Mouse (Mus musculus) hindbrain, embryonic 16.5 days (tissue): Measurements from ENCODE around the gene Ptpre. TPM values are rescaled to one million over a fixed set of nuclear protein-coding genes. Genes with fewer than 3 reads are reported as not detected.
"Not testable (repeated sequence)": the region's sequence is repeated elsewhere in the genome, so short reads cannot be mapped to it uniquely, and the experiment has no call there.

Experiments used
- ATAC-seq: fragments of 200-750 bp; cut with Nextera tagmentation; 2 replicates; pipeline ENCODE4 v1.8.0; 2017; ENCODE audit warnings: moderate TSS enrichment, moderate library complexity
- H3K27ac ChIP-seq: fragments of 300-500 bp; sonication (generic); 2 replicates; pipeline ENCODE4 v1.5.1; 2014; ENCODE audit warnings: low read depth, mild to moderate bottlenecking, control low read depth, low read length, moderate library complexity
- H3K27me3 ChIP-seq: fragments of 300-500 bp; sonication (generic); replicated peaks from 2 replicates; pipeline ENCODE4 v1.6.1; 2014; ENCODE audit warnings: low read length; ENCODE audit not compliant: control insufficient read depth, insufficient read depth
- H3K36me3 ChIP-seq: fragments of 300-500 bp; sonication (generic); 2 replicates; pipeline ENCODE4 v1.6.1; 2014; ENCODE audit warnings: mild to moderate bottlenecking, low read length, moderate library complexity, mixed read lengths; ENCODE audit not compliant: control insufficient read depth, insufficient read depth
- H3K4me1 ChIP-seq: fragments of 300-500 bp; sonication (generic); 2 replicates; pipeline ENCODE4 v1.6.1; 2014; ENCODE audit warnings: low read depth, low read length; ENCODE audit not compliant: control insufficient read depth, insufficient read depth
- H3K4me2 ChIP-seq: fragments of 300-500 bp; sonication (generic); 2 replicates; pipeline ENCODE4 v1.6.1; 2014; ENCODE audit warnings: mild to moderate bottlenecking, low read length, control low read depth, moderate library complexity
- H3K4me3 ChIP-seq: fragments of 300-500 bp; sonication (generic); 2 replicates; pipeline ENCODE4 v1.5.1; 2014; ENCODE audit warnings: mild to moderate bottlenecking, low read length, control low read depth, moderate library complexity
- H3K9ac ChIP-seq: fragments of 300-500 bp; sonication (generic); 2 replicates; pipeline ENCODE4 v1.6.1; 2014; ENCODE audit warnings: low read depth, mild to moderate bottlenecking, control low read depth, low read length, moderate library complexity
- H3K9me3 ChIP-seq: fragments of 300-500 bp; sonication (generic); 2 replicates; pipeline ENCODE4 v1.6.1; 2014; ENCODE audit warnings: mild to moderate bottlenecking, low read length, moderate library complexity; ENCODE audit not compliant: control insufficient read depth
- WGBS: fragments of 180-500 bp; shearing (Covaris S2); extraction: QIAGEN DNeasy Blood & Tissue Kit; methylation state at CpG from one replicate; pipeline ENCODE4 v1.1.7; 2014; 5-methylcytosine and 5-hydroxymethylcytosine counted together
- polyA plus RNA-seq: library from polyadenylated mRNA; unstranded; fragments of >200 nt; fragmentation: Nextera tagmentation; extraction: Ambion mirVana; gene quantifications from 2 replicates; pipeline ENCODE4 v1.2.1, GENCODE M21; 2015

Ptpre gene
- polyA plus RNA-seq, 1 experiment from 2014 or later: 8.1 TPM

GRCm38 (mm10) chr7:135697021-135697740, 159.9 kb downstream of the Ptpre start:
- H3K4me3 ChIP-seq, H3K9me3 ChIP-seq, ATAC-seq, H3K36me3 ChIP-seq, H3K4me2 ChIP-seq, H3K9ac ChIP-seq, H3K27me3 ChIP-seq, H3K27ac ChIP-seq, H3K4me1 ChIP-seq: not testable (repeated sequence)
- WGBS: 86% methylated on average over 5 of the region's 5 CpGs

GRCm38 (mm10) chr7:135698362-135698761, 161.1 kb downstream of the Ptpre start:
- no peaks in the 10 kb centered on the region for H3K4me1 ChIP-seq
- no peak overlapping the region for H3K9ac ChIP-seq
- no peaks in the 10 kb centered on the region for H3K36me3 ChIP-seq
- H3K4me3 ChIP-seq: no peak overlapping the region
- no peaks in the 10 kb centered on the region for H3K27me3 ChIP-seq
- no peak for ATAC-seq
- 99% methylated on average over 2 of the region's 2 CpGs for WGBS
- H3K4me2 ChIP-seq: no peak overlapping the region
- H3K9me3 ChIP-seq: no peaks in the 10 kb centered on the region
- H3K27ac ChIP-seq: no peak overlapping the region

GRCm38 (mm10) chr7:135699351-135699750, 162.1 kb downstream of the Ptpre start:
- ATAC-seq, H3K4me2 ChIP-seq, H3K4me3 ChIP-seq, H3K4me1 ChIP-seq, H3K27ac ChIP-seq, H3K9ac ChIP-seq, H3K27me3 ChIP-seq, H3K36me3 ChIP-seq, H3K9me3 ChIP-seq: not testable (repeated sequence)
- 86% methylated on average over 6 of the region's 6 CpGs for WGBS

GRCm38 (mm10) chr7:135703600-135704148, 166.4 kb downstream of the Ptpre start:
- no peaks in the 10 kb centered on the region for H3K4me1 ChIP-seq
- H3K4me2 ChIP-seq: no peak overlapping the region
- no peaks in the 10 kb centered on the region for H3K27me3 ChIP-seq
- H3K9me3 ChIP-seq: no peaks in the 10 kb centered on the region
- 94% methylated on average over 9 of the region's 9 CpGs for WGBS
- H3K27ac ChIP-seq: no peak overlapping the region
- no peaks in the 10 kb centered on the region for H3K36me3 ChIP-seq
- no peak overlapping the region for H3K4me3 ChIP-seq
- no peak for ATAC-seq
- H3K9ac ChIP-seq: no peak overlapping the region

GRCm38 (mm10) chr7:135704251-135704650, 167.0 kb downstream of the Ptpre start:
- H3K27me3 ChIP-seq: no peaks in the 10 kb centered on the region
- ATAC-seq: no peak
- H3K36me3 ChIP-seq: no peaks in the 10 kb centered on the region
- no peak overlapping the region for H3K4me2 ChIP-seq
- 92% methylated on average over 8 of the region's 8 CpGs for WGBS
- H3K4me3 ChIP-seq: no peak overlapping the region
- H3K4me1 ChIP-seq: no peaks in the 10 kb centered on the region
- H3K27ac ChIP-seq: no peak overlapping the region
- no peak overlapping the region for H3K9ac ChIP-seq
- H3K9me3 ChIP-seq: no peaks in the 10 kb centered on the region

- 89% methylated on average over 1 of the region's 1 CpGs for WGBS
- H3K4me2 ChIP-seq: no peak overlapping the region
- no peak for ATAC-seq
- H3K27me3 ChIP-seq: no peaks in the 10 kb centered on the region
- no peak overlapping the region for H3K9ac ChIP-seq
- no peaks in the 10 kb centered on the region for H3K9me3 ChIP-seq
- no peak overlapping the region for H3K4me3 ChIP-seq
- no peak overlapping the region for H3K27ac ChIP-seq
- H3K36me3 ChIP-seq: no peaks in the 10 kb centered on the region
- no peaks in the 10 kb centered on the region for H3K4me1 ChIP-seq
These were observed 167.8 kb downstream of the Ptpre start for GRCm38 (mm10) chr7:135705083-135705482.

- H3K4me3 ChIP-seq: no peak overlapping the region
- H3K4me1 ChIP-seq: no peaks in the 10 kb centered on the region
- no peaks in the 10 kb centered on the region for H3K9me3 ChIP-seq
- H3K9ac ChIP-seq: no peak overlapping the region
- no peaks in the 10 kb centered on the region for H3K27me3 ChIP-seq
- H3K27ac ChIP-seq: no peak overlapping the region
- H3K36me3 ChIP-seq: no peaks in the 10 kb centered on the region
- no peak for ATAC-seq
- 94% methylated on average over 6 of the region's 6 CpGs for WGBS
- no peak overlapping the region for H3K4me2 ChIP-seq
These were observed 168.5 kb downstream of the Ptpre start for GRCm38 (mm10) chr7:135705753-135706152.

GRCm38 (mm10) chr7:135710702-135711101, 173.4 kb downstream of the Ptpre start:
- no peak overlapping the region for H3K9ac ChIP-seq
- no peak overlapping the region for H3K4me2 ChIP-seq
- H3K27me3 ChIP-seq: no peaks in the 10 kb centered on the region
- H3K36me3 ChIP-seq: no peaks in the 10 kb centered on the region
- no peak for ATAC-seq
- H3K9me3 ChIP-seq: no peaks in the 10 kb centered on the region
- H3K4me1 ChIP-seq: peaks cover 2% of the 10 kb centered on the region; the same call in 1 of the 2 replicates
- no peak overlapping the region for H3K4me3 ChIP-seq
- no peak overlapping the region for H3K27ac ChIP-seq
- 84% methylated on average over 2 of the region's 2 CpGs for whole genome bisulfite sequencing

GRCm38 (mm10) chr7:135712534-135712933, 175.3 kb downstream of the Ptpre start:
- no peak overlapping the region for H3K4me3 ChIP-seq
- no peak overlapping the region for H3K4me2 ChIP-seq
- no peak for ATAC-seq
- peaks cover 6% of the 10 kb centered on the region for H3K4me1 ChIP-seq
- H3K9me3 ChIP-seq: no peaks in the 10 kb centered on the region
- H3K36me3 ChIP-seq: no peaks in the 10 kb centered on the region
- no peak overlapping the region for H3K27ac ChIP-seq
- WGBS: 89% methylated on average over 1 of the region's 1 CpGs
- H3K27me3 ChIP-seq: no peaks in the 10 kb centered on the region
- H3K9ac ChIP-seq: no peak overlapping the region
